ENCODE assay signal across 7 mouse cellular contexts in genomic region chr16:42874456-42874855, GRCm38 (mm10). TPM values are rescaled to one million over a fixed set of nuclear protein-coding genes. Genes with fewer than 3 reads are reported as not detected.
DNase-seq lines count a peak whose midpoint lies in the region; TF ChIP-seq lines count a peak whose summit lies in the region.

No protein-coding gene starts in this region.

- no peak for TF ChIP-seq POLR2A in embryonic fibroblast, embryonic 13.5 days (IDR thresholded peaks at IDR 0.05; ENCODE audit: low read depth, low read length)

- peak overlapping the region; percentile 99 for H3K27ac ChIP-seq in embryonic fibroblast, embryonic 13.5 days (ENCODE audit: insufficient read depth, low read length)

- intact Hi-C loops in heart, postnatal 14 days (cut with DNase I): loop anchor here (5.0 kb wide), 1 partner anchor 37 kb away; no protein-coding TSS in a partner anchor

- TF ChIP-seq CTCF in embryonic fibroblast, embryonic 13.5 days (IDR thresholded peaks at IDR 0.05; ENCODE audit: borderline replicate concordance, insufficient read depth, low read length): no peak

- peak overlapping the region; percentile 37 for H3K4me3 ChIP-seq in embryonic fibroblast, embryonic 13.5 days (ENCODE audit: insufficient read depth, low read length)

- 2% methylated on average over 5 of the region's 5 CpGs for WGBS in large intestine, adult 2 months

- DNase-seq in ES-CJ7 (ENCODE audit: low read depth, low spot score) (peak; percentile 60), adipocyte (ENCODE audit: low spot score) (peak; percentile 81)
- peak; percentile 51 to 62 for DNase-seq in heart, postnatal 14 days
- peak; percentile 21 for DNase-seq in large intestine, adult 2 months (ENCODE audit: low read depth, low spot score)
- peak; percentile 73 for DNase-seq in mesoderm, embryonic 11.5 days (ENCODE audit: low read depth, low spot score)
- DNase-seq in testis, postnatal 14 days (ENCODE audit: low spot score): peak; percentile 56

- H3K4me1 ChIP-seq in embryonic fibroblast, embryonic 13.5 days (ENCODE audit: control insufficient read depth, insufficient read depth, low read length): no peaks in the 10 kb centered on the region

RNA-seq across cellular contexts. Expression of gene Zbtb20, which starts 1.2 kb away (rescaled TPM):
- polyA plus RNA-seq in embryonic fibroblast, embryonic 13.5 days (2011; ENCODE audit: insufficient read length, low read depth, missing spikeins): 13.7 and 15.4 TPM in 2 replicates
- total RNA-seq in heart, postnatal 14 days (2021): 100 to 1,000 TPM; 169 to 192 TPM
- polyA plus RNA-seq in large intestine, adult 2 months (2012; rRNA removed): 2.9 and 5.1 TPM in 2 replicates

Comparison
In these comparisons a context has a peak if more than half of its experiments do, and no peak if none do; other contexts are left out.
1. Peak in every context shown above with its lines: DNase-seq, H3K4me3 ChIP-seq and H3K27ac ChIP-seq.
2. DNase-seq: peak in every context shown above with its lines; median percentile 81 in adipocyte; 73 in mesoderm, embryonic 11.5 days; 60 in ES-CJ7; 56 in heart, postnatal 14 days; 56 in testis, postnatal 14 days; 21 in large intestine, adult 2 months.